Mouse (Mus musculus) hindbrain, embryonic 14.5 days (tissue): ENCODE data around the gene Gm27021. TPM values are rescaled to one million over a fixed set of nuclear protein-coding genes. Genes with fewer than 3 reads are reported as not detected.
A peak's percentile ranks its signal among the peaks of the same experiment; 100 is the strongest.

Experiments used
- ATAC-seq: fragments of 200-750 bp; cut with Nextera tagmentation; 2 replicates; pipeline ENCODE4 v1.8.0; 2017; ENCODE audit warnings: moderate number of reproducible peaks, mild to moderate bottlenecking, moderate TSS enrichment, moderate library complexity; ENCODE audit not compliant: low FRiP score
- DNase-seq: peaks from one replicate; pipeline ENCODE4 v3.0.0-alpha.2; 2015; ENCODE audit warnings: low spot score
- H3K27ac ChIP-seq: fragments of 300-500 bp; sonication (generic); 2 replicates; pipeline ENCODE4 v1.5.1; 2014; ENCODE audit warnings: mild to moderate bottlenecking, moderate library complexity
- H3K27me3 ChIP-seq: fragments of 300-500 bp; sonication (generic); 2 replicates; pipeline ENCODE4 v1.6.1; 2014; ENCODE audit warnings: mild to moderate bottlenecking, low read length, mixed read lengths; ENCODE audit not compliant: control insufficient read depth, insufficient read depth
- H3K36me3 ChIP-seq: fragments of 300-500 bp; sonication (generic); replicated peaks from 2 replicates; pipeline ENCODE4 v1.6.1; 2014; ENCODE audit not compliant: control insufficient read depth, insufficient read depth
- H3K4me1 ChIP-seq: fragments of 300-500 bp; sonication (generic); replicated peaks from 2 replicates; pipeline ENCODE4 v1.6.1; 2014; ENCODE audit warnings: antibody characterized with exemption, low read length, mixed read lengths; ENCODE audit not compliant: control insufficient read depth, insufficient read depth
- H3K4me2 ChIP-seq: fragments of 300-500 bp; sonication (generic); replicated peaks from 2 replicates; pipeline ENCODE4 v1.6.1; 2014; ENCODE audit warnings: mild to moderate bottlenecking, moderate library complexity
- H3K4me3 ChIP-seq: fragments of 300-500 bp; sonication (generic); replicated peaks from 2 replicates; pipeline ENCODE4 v1.5.1; 2014; ENCODE audit warnings: mild to moderate bottlenecking, low read length
- H3K9ac ChIP-seq: fragments of 300-500 bp; sonication (generic); 2 replicates; pipeline ENCODE4 v1.6.1; 2014
- H3K9me3 ChIP-seq: fragments of 300-500 bp; sonication (generic); 2 replicates; pipeline ENCODE4 v1.6.1; 2016; ENCODE audit warnings: low read length; ENCODE audit not compliant: control insufficient read depth
- WGBS: fragments of 180-500 bp; shearing (Covaris S2); extraction: QIAGEN DNeasy Blood & Tissue Kit; methylation state at CpG from one replicate; pipeline ENCODE4 v1.1.7; 2014; 5-methylcytosine and 5-hydroxymethylcytosine counted together
- polyA plus RNA-seq: library from polyadenylated mRNA; unstranded; fragments of >200 nt; fragmentation: Nextera tagmentation; extraction: Ambion mirVana; gene quantifications from 2 replicates; pipeline ENCODE4 v1.2.1, GENCODE M21; 2014

Gm27021 gene
- polyA plus RNA-seq, 1 experiment from 2014 or later: 10.0 TPM

- Histone ChIP-seq H3K9me3 (no peaks in the 10 kb centered on the region), H3K9ac (no peak overlapping the region), H3K27me3 (no peaks in the 10 kb centered on the region; the same call in 1 of the 2 replicates), H3K4me1 (no peaks in the 10 kb centered on the region; the same call in 1 of the 2 replicates), H3K4me3 (no peak overlapping the region), H3K27ac (no peak overlapping the region), H3K36me3 (no peaks in the 10 kb centered on the region), H3K4me2 (no peak overlapping the region)
- DNase-seq: no peak
- ATAC-seq: no peak
- WGBS: 71% methylated on average over 2 of the region's 2 CpGs
Measured at GRCm38 (mm10) chr8:120699565-120699964, 31.7 kb upstream of the Gm27021 start.

- DNase-seq: no peak
- ATAC-seq: no peak
- H3K27ac ChIP-seq: no peak overlapping the region
- no peak overlapping the region for H3K9ac ChIP-seq
- no peak overlapping the region for H3K4me2 ChIP-seq
- no peaks in the 10 kb centered on the region; the same call in 1 of the 2 replicates for H3K4me1 ChIP-seq
- H3K36me3 ChIP-seq: no peaks in the 10 kb centered on the region
- H3K9me3 ChIP-seq: no peaks in the 10 kb centered on the region
- H3K4me3 ChIP-seq: no peak overlapping the region
- no peaks in the 10 kb centered on the region; the same call in 1 of the 2 replicates for H3K27me3 ChIP-seq
- 80% methylated on average over 6 of the region's 6 CpGs for WGBS
Measured at GRCm38 (mm10) chr8:120699079-120699478, 31.2 kb upstream of the Gm27021 start.

DNA sequence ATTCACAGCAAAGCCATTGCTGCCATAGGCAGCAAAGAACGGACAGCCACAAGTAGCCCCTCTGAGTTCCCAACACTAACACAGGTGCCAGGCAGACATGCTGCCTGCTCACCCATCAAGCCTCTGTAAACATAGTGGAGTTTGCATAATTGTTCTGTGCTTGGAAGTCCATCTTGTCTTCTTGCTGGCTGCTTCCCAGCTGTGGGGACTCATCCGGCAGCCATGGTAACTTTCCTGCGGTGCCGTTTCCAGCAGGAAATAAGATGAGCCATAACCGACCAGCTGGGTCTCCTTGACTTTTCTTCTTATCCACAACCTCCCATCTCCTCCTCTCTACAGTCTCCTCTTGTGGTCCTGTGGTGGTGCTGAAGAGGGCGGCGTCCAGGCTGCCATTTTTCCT lies 30.5 kb upstream of the Gm27021 start:
- no peak overlapping the region for H3K4me3 ChIP-seq
- no peaks in the 10 kb centered on the region; the same call in 1 of the 2 replicates for H3K27me3 ChIP-seq
- no peak overlapping the region for H3K4me2 ChIP-seq
- 90% methylated on average over 7 of the region's 7 CpGs for WGBS
- no peak overlapping the region for H3K27ac ChIP-seq
- H3K9ac ChIP-seq: no peak overlapping the region
- DNase-seq (no peak), ATAC-seq (no peak)
- H3K36me3 ChIP-seq: no peaks in the 10 kb centered on the region
- no peaks in the 10 kb centered on the region; the same call in 1 of the 2 replicates for H3K4me1 ChIP-seq
- no peaks in the 10 kb centered on the region for H3K9me3 ChIP-seq

DNA sequence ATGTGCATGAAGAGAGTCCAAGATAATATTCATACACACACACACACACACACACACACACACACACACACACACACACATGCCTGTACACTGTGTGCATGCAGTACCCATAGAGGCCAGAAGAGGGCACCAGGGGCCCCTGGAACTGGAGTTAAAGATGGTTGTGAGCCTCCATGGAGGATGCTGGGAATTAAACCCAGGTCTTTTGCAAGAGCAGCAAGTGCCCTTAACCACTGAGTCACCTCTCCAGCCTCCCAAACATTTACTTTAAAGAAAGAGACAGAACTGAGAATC lies 30.0 kb upstream of the Gm27021 start:
- DNase-seq: no peak
- Histone ChIP-seq H3K27me3 (no peaks in the 10 kb centered on the region; the same call in 1 of the 2 replicates), H3K4me2 (no peak overlapping the region), H3K36me3 (no peaks in the 10 kb centered on the region), H3K9me3 (no peaks in the 10 kb centered on the region), H3K9ac (no peak overlapping the region), H3K4me1 (no peaks in the 10 kb centered on the region; the same call in 1 of the 2 replicates), H3K4me3 (no peak overlapping the region), H3K27ac (no peak overlapping the region)
- ATAC-seq: no peak

GRCm38 (mm10) chr8:120697154-120697978 lies 29.5 kb upstream of the Gm27021 start:
- no peaks in the 10 kb centered on the region; the same call in 1 of the 2 replicates for H3K27me3 ChIP-seq
- no peaks in the 10 kb centered on the region; the same call in 1 of the 2 replicates for H3K4me1 ChIP-seq
- H3K36me3 ChIP-seq: no peaks in the 10 kb centered on the region
- ATAC-seq (no peak), DNase-seq (peak; percentile 36)
- no peak overlapping the region for H3K9ac ChIP-seq
- H3K4me2 ChIP-seq: no peak overlapping the region
- no peak overlapping the region for H3K4me3 ChIP-seq
- 78% methylated on average over 17 of the region's 17 CpGs for WGBS
- no peaks in the 10 kb centered on the region for H3K9me3 ChIP-seq
- no peak overlapping the region for H3K27ac ChIP-seq

GRCm38 (mm10) chr8:120696401-120697153 lies 28.7 kb upstream of the Gm27021 start:
- ATAC-seq (no peak), DNase-seq (peak; percentile 41)
- H3K27me3 ChIP-seq: no peaks in the 10 kb centered on the region
- H3K4me1 ChIP-seq: no peaks in the 10 kb centered on the region; the same call in 1 of the 2 replicates
- no peak overlapping the region for H3K9ac ChIP-seq
- H3K27ac ChIP-seq: 0 out of 2 replicates have a peak overlapping the region, but pooled peaks have one; percentile 26
- no peak overlapping the region for H3K4me2 ChIP-seq
- no peaks in the 10 kb centered on the region for H3K9me3 ChIP-seq
- no peaks in the 10 kb centered on the region for H3K36me3 ChIP-seq
- WGBS: 52% methylated on average over 13 of the region's 13 CpGs
- no peak overlapping the region for H3K4me3 ChIP-seq

DNA sequence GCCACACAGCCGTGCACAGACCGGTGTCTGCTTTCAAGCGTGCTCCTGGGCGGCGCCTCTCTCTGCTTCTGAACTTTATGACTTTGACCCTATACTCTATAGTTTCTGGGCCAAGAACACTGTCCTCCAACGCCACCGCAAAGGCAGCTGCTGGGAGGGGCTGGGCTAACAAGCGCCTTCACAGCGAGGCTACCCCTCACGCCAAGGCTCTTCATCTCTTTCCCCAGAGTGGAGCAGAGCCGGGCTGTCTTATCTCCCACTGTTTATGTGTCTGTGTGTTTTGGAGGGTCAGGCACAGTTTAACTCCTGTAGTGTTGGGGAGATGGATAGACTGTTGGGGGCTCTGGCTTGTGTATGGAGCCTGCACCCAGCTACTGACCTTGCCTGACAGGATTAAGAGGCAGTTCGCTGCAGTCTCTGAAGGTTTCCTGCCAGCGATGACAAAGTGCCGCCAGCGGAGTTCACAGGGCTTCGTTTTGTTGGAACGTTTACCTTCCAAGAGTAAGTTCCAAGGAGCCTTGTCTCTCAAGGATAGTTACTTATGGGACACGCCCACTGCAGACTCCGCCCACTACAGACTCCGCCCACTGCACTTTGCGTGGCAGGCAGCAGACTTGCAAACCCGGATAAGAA lies 26.1 kb upstream of the Gm27021 start:
- Histone ChIP-seq H3K27ac (no peak overlapping the region), H3K4me2 (no peak overlapping the region), H3K4me1 (no peaks in the 10 kb centered on the region; the same call in 1 of the 2 replicates), H3K4me3 (no peak overlapping the region), H3K27me3 (no peaks in the 10 kb centered on the region), H3K9me3 (no peaks in the 10 kb centered on the region), H3K9ac (no peak overlapping the region), H3K36me3 (no peaks in the 10 kb centered on the region)
- 52% methylated on average over 22 of the region's 22 CpGs for WGBS
- DNase-seq (no peak), ATAC-seq (no peak)

DNA sequence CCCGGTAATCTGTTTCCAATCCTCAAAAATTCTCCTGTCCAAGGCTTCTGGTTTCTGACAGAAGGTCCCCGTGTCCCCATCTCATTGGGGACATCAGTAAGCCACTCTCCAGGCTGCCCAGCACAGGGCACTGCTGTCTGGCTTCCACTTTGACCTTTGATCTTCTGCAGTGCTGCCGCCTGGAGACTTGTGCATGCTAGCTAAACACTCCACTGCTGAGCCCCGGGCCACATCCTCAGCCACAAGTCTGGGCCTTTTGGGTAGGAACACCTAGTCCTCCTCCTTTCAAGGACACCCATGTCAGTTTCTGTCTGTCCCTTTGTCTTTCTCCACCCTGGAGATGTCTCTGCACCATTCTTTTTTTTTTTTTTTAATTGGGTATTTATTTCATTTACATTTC lies 25.1 kb upstream of the Gm27021 start:
- Histone ChIP-seq H3K9ac (no peak overlapping the region), H3K27ac (no peak overlapping the region), H3K4me3 (no peak overlapping the region), H3K4me1 (no peaks in the 10 kb centered on the region; the same call in 1 of the 2 replicates), H3K36me3 (no peaks in the 10 kb centered on the region), H3K27me3 (no peaks in the 10 kb centered on the region), H3K9me3 (no peaks in the 10 kb centered on the region), H3K4me2 (no peak overlapping the region)
- ATAC-seq: no peak
- no peak for DNase-seq
- WGBS: 70% methylated on average over 4 of the region's 4 CpGs

- H3K4me3 ChIP-seq: no peak overlapping the region
- H3K36me3 ChIP-seq: no peaks in the 10 kb centered on the region
- 89% methylated on average over 7 of the region's 7 CpGs for WGBS
- no peak overlapping the region for H3K9ac ChIP-seq
- no peak overlapping the region for H3K27ac ChIP-seq
- DNase-seq (no peak), ATAC-seq (no peak)
- H3K4me1 ChIP-seq: no peaks in the 10 kb centered on the region
- no peaks in the 10 kb centered on the region for H3K27me3 ChIP-seq
- H3K4me2 ChIP-seq: no peak overlapping the region
- no peaks in the 10 kb centered on the region for H3K9me3 ChIP-seq
Measured at GRCm38 (mm10) chr8:120688511-120688910, 20.6 kb upstream of the Gm27021 start.
